ENCODE assay signal across 11 mouse cellular contexts in the genomic region with DNA sequence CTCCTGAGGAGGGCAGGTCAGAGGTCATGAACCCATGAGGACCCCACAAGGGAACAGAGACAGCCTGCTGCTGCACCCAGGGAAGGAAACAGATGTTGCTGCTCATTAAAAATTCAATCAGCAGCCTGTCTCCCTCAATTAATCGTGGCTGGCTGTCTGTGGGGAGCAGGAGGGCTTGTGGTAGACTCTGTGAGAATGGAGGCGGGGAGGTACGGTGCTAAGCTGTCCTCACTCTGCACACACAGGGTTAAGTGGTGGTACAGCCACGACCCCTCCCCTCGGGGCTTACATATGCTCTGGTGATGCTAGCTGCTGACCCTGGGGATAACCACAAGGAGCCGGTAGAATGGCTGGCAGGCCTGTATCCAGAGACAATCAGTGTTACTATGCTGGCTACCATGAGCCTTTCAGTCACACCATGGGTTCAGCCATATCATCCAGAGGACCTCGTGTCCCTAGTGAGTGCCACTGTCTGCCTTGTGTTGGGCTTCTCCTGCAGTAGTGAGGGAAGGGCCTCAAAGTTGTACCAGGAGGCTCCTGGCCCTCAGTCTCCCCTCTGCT. TPM values are rescaled to one million over a fixed set of nuclear protein-coding genes. Genes with fewer than 3 reads are reported as not detected.
A peak's percentile ranks its signal among the peaks of the same experiment; 100 is the strongest.
DNase-seq lines count a peak whose midpoint lies in the region; ATAC-seq and TF ChIP-seq lines count a peak whose summit lies in the region.
"Had no signal": no experiment of that assay in that cellular context is flagged by ENCODE, and none has a peak within 500 bp of the region (broad histone marks: within the 10 kb centered on the region; RNA-seq: fewer than 3 reads in every experiment).

No protein-coding gene starts in this region.

- no peak for ATAC-seq in heart, embryonic 12.5 days (ENCODE audit: insufficient number of reproducible peaks, low FRiP score)
- ATAC-seq in forebrain, postnatal 0 days: peak; percentile 5; the same call in 1 of the 2 replicates
- ATAC-seq in midbrain, embryonic 14.5 days (ENCODE audit: low FRiP score, low TSS enrichment): no peak

- H3K9me3 ChIP-seq in heart, embryonic 12.5 days (replicated peaks): no peaks in the 10 kb centered on the region
- no peaks in the 10 kb centered on the region for H3K9me3 ChIP-seq in forebrain, postnatal 0 days (ENCODE audit: low read length)
- no peaks in the 10 kb centered on the region for H3K9me3 ChIP-seq in midbrain, embryonic 14.5 days (ENCODE audit: control insufficient read depth, low read length)

- no peak for TF ChIP-seq CTCF in brain, embryonic 14.5 days (IDR thresholded peaks at IDR 0.05; ENCODE audit: borderline replicate concordance, extremely low read depth, insufficient read depth, insufficient read length)
- no peak for TF ChIP-seq CTCF in forebrain, postnatal 0 days (IDR thresholded peaks at IDR 0.05; ENCODE audit: low read depth)

- peak overlapping the region; percentile 50; the same call in 1 of the 2 replicates for H3K9ac ChIP-seq in heart, embryonic 12.5 days
- H3K9ac ChIP-seq in forebrain, postnatal 0 days: no peak overlapping the region
- no peak overlapping the region; the same call in 1 of the 2 replicates for H3K9ac ChIP-seq in midbrain, embryonic 14.5 days (replicated peaks; ENCODE audit: low read length)
- H3K9ac ChIP-seq: liver, embryonic 14.5 days had no signal

- no peaks in the 10 kb centered on the region for H3K27me3 ChIP-seq in heart, embryonic 12.5 days (replicated peaks)
- no peaks in the 10 kb centered on the region for H3K27me3 ChIP-seq in forebrain, postnatal 0 days (ENCODE audit: insufficient read depth, low read length)
- no peaks in the 10 kb centered on the region for H3K27me3 ChIP-seq in midbrain, embryonic 14.5 days (ENCODE audit: control insufficient read depth, insufficient read depth, low read length)

- H3K27ac ChIP-seq in heart, embryonic 12.5 days (ENCODE audit: poor library complexity, severe bottlenecking): peak overlapping the region; percentile 65
- H3K27ac ChIP-seq in forebrain, postnatal 0 days (ENCODE audit: low read depth, low read length): no peak overlapping the region
- peak overlapping the region; percentile 71 for H3K27ac ChIP-seq in midbrain, embryonic 14.5 days (replicated peaks; ENCODE audit: low read depth, low read length)
- H3K27ac ChIP-seq: liver, embryonic 14.5 days had no signal

- WGBS in heart, embryonic 12.5 days: 42% methylated on average over 7 of the region's 7 CpGs
- 22% methylated on average over 7 of the region's 7 CpGs for WGBS in forebrain, postnatal 0 days
- 9% methylated on average over 7 of the region's 7 CpGs for WGBS in midbrain, embryonic 14.5 days

- intact Hi-C loops in heart, postnatal 25 days (cut with DNase I): no loop called here
- intact Hi-C loops in left cerebral cortex, postnatal 10 days (cut with DNase I): no loop called here

- H3K4me3 ChIP-seq in heart, embryonic 12.5 days: no peak overlapping the region
- H3K4me3 ChIP-seq in forebrain, postnatal 0 days (ENCODE audit: low read depth, low read length): no peak overlapping the region
- H3K4me3 ChIP-seq in midbrain, embryonic 14.5 days (replicated peaks; ENCODE audit: low read depth, low read length): no peak overlapping the region

- peaks cover 50% of the 10 kb centered on the region for H3K36me3 ChIP-seq in heart, embryonic 12.5 days
- H3K36me3 ChIP-seq in forebrain, postnatal 0 days (ENCODE audit: insufficient read depth): peaks cover 35% of the 10 kb centered on the region
- H3K36me3 ChIP-seq in midbrain, embryonic 14.5 days (ENCODE audit: control insufficient read depth, insufficient read depth, low read length): peaks cover 46% of the 10 kb centered on the region

- peaks cover 71% of the 10 kb centered on the region for H3K4me1 ChIP-seq in heart, embryonic 12.5 days (replicated peaks)
- H3K4me1 ChIP-seq in forebrain, postnatal 0 days (ENCODE audit: insufficient read depth): peaks cover 9% of the 10 kb centered on the region; the same call in 1 of the 2 replicates
- peaks cover 62% of the 10 kb centered on the region for H3K4me1 ChIP-seq in midbrain, embryonic 14.5 days (ENCODE audit: control insufficient read depth, insufficient read depth, low read length)

- DNase-seq in heart, postnatal 25 days (ENCODE audit: low spot score): no peak
- DNase-seq in brain, embryonic 14.5 days (ENCODE audit: low read depth): peak; percentile 80
- no peak for DNase-seq in forebrain, postnatal 0 days
- no peak for DNase-seq in midbrain, embryonic 14.5 days
- DNase-seq in ovary, postnatal 36 days (ENCODE audit: low spot score): no peak
- no peak for DNase-seq in left cerebral cortex, postnatal 10 days (ENCODE audit: extremely low spot score in 1 of 2, low spot score in 2 of 2)
- no peak for DNase-seq in right cerebral cortex, postnatal 10 days (ENCODE audit: low spot score in 2 of 2)
- DNase-seq: kidney, adult 2 months; thymus, postnatal 25 days had no signal

- no peak overlapping the region for H3K4me2 ChIP-seq in heart, embryonic 12.5 days
- H3K4me2 ChIP-seq in forebrain, postnatal 0 days (ENCODE audit: low read depth): no peak overlapping the region
- no peak overlapping the region for H3K4me2 ChIP-seq in midbrain, embryonic 14.5 days (ENCODE audit: low read length)

- no peak for TF ChIP-seq POLR2A in brain, embryonic 14.5 days (IDR thresholded peaks at IDR 0.05; ENCODE audit: borderline replicate concordance, extremely low read depth, insufficient read depth, insufficient read length, poor library complexity, severe bottlenecking)

RNA-seq across cellular contexts. Expression of gene Gins2, which starts 23.9 kb away (rescaled TPM):
- polyA plus RNA-seq in heart, embryonic 12.5 days (2016; fragmentation: Nextera tagmentation; extraction: Ambion mirVana): 63.4 and 66.8 TPM in 2 replicates
- total RNA-seq in heart, postnatal 25 days (2021): 1 to 10 TPM; 1.2 to 1.5 TPM
- 22.9 and 37.8 TPM in 2 replicates for polyA plus RNA-seq in brain, embryonic 14.5 days (2012; rRNA removed)
- 2.6 and 5.3 TPM in 2 replicates for total RNA-seq in forebrain, postnatal 0 days (2014; rRNA removed)
- 9.6 and 10.7 TPM in 2 replicates for polyA plus RNA-seq in forebrain, postnatal 0 days (2015; fragmentation: Nextera tagmentation; extraction: Ambion mirVana)
- polyA plus RNA-seq in midbrain, embryonic 14.5 days (2014; fragmentation: Nextera tagmentation; extraction: Ambion mirVana): 15.5 and 23.7 TPM in 2 replicates
- 1 to 10 TPM; 2.3 to 2.9 TPM for total RNA-seq in left cerebral cortex, postnatal 10 days (2021)
